Mouse (Mus musculus): Measurements from ENCODE around the gene Irs1. TPM values are rescaled to one million over a fixed set of nuclear protein-coding genes. Genes with fewer than 3 reads are reported as not detected.
A peak's percentile ranks its signal among the peaks of the same experiment; 100 is the strongest.

Irs1 gene
- total and polyA plus RNA-seq, 3 experiments, result not detected

GRCm38 (mm10) chr1:82294102-82294501 lies 2.9 kb upstream of the Irs1 start:
- H3K79me2 ChIP-seq (replicated peaks; ENCODE audit: control insufficient read depth, extremely low read depth, insufficient read depth, poor library complexity, severe bottlenecking), result no peaks in the 10 kb centered on the region
- no peak overlapping the region for H3K4me3 ChIP-seq (replicated peaks in 1 of 3; ENCODE audit: low read depth in 2 of 3, low read length in 2 of 3, poor library complexity in 1 of 3)
- in situ Hi-C loops (cut with MboI; ENCODE audit: low pct_ligation_motif_present, low pct_unique_long_range_greater_than_20kb, low sequenced_read_pairs) (loop anchor here (25.0 kb wide), 1 partner anchor 982 kb away; no protein-coding TSS in a partner anchor), dilution Hi-C loops (cut with MboI; ENCODE audit: extremely low pct_ligation_motif_present, extremely low pct_unique_long_range_greater_than_20kb, low sequenced_read_pairs) (no loop called here)
- no peaks in the 10 kb centered on the region for H3K27me3 ChIP-seq (replicated peaks)
- no peak overlapping the region for H3K9ac ChIP-seq (ENCODE audit: insufficient read depth, low read depth)
- H3K4me1 ChIP-seq (ENCODE audit: control insufficient read depth in 1 of 2, insufficient read depth in 2 of 2), result no peaks in the 10 kb centered on the region
- DNase-seq (ENCODE audit: extremely low read depth), result peak; percentile 39
- H3K4me2 ChIP-seq (ENCODE audit: insufficient read depth, low read depth, poor library complexity, severe bottlenecking), result no peak overlapping the region
- no peaks in the 10 kb centered on the region for H3K36me3 ChIP-seq (replicated peaks in 1 of 2; ENCODE audit: control insufficient read depth in 1 of 2, insufficient read depth in 1 of 2, low read length in 1 of 2)
- TF ChIP-seq CTCF (conservative IDR thresholded peaks at IDR 0.05 in 1 of 2, IDR thresholded peaks at IDR 0.05 in 1 of 2; ENCODE audit: low read depth in 2 of 2, low read length in 2 of 2) (peak; percentile 19 to 74; a peak in 3 of 4 replicates), MYC (IDR thresholded peaks at IDR 0.05; ENCODE audit: low read depth, low read length) (no peak), JUND (conservative IDR thresholded peaks at IDR 0.05; ENCODE audit: low read depth, low read length) (no peak), SMC3 (IDR thresholded peaks at IDR 0.05; ENCODE audit: low read depth, low read length) (peak; percentile 73), RAD21 (IDR thresholded peaks at IDR 0.05; ENCODE audit: low read depth, low read length) (peak; percentile 81), PAX5 (IDR thresholded peaks at IDR 0.05; ENCODE audit: low read length) (no peak)
- peaks cover 18% of the 10 kb centered on the region for H3K9me3 ChIP-seq (replicated peaks; ENCODE audit: low read length)
- no peak overlapping the region for H3K27ac ChIP-seq (ENCODE audit: insufficient read depth, low read depth)

- no peak for DNase-seq (ENCODE audit: extremely low read depth)
- H3K4me1 ChIP-seq (ENCODE audit: control insufficient read depth in 1 of 2, insufficient read depth in 2 of 2), result no peaks in the 10 kb centered on the region
- no peaks in the 10 kb centered on the region for H3K79me2 ChIP-seq (replicated peaks; ENCODE audit: control insufficient read depth, extremely low read depth, insufficient read depth, poor library complexity, severe bottlenecking)
- H3K4me2 ChIP-seq (ENCODE audit: insufficient read depth, low read depth, poor library complexity, severe bottlenecking), result no peak overlapping the region
- H3K9me3 ChIP-seq (replicated peaks; ENCODE audit: low read length), result peaks cover 18% of the 10 kb centered on the region
- no peak overlapping the region for H3K9ac ChIP-seq (ENCODE audit: insufficient read depth, low read depth)
- dilution Hi-C loops (cut with MboI; ENCODE audit: extremely low pct_ligation_motif_present, extremely low pct_unique_long_range_greater_than_20kb, low sequenced_read_pairs), result no loop called here
- no peaks in the 10 kb centered on the region for H3K27me3 ChIP-seq (replicated peaks)
- in situ Hi-C loops (cut with MboI; ENCODE audit: low pct_ligation_motif_present, low pct_unique_long_range_greater_than_20kb, low sequenced_read_pairs), result loop anchor here (25.0 kb wide), 1 partner anchor 980 kb away; no protein-coding TSS in a partner anchor
- no peak for TF ChIP-seq POLR2AphosphoS2 (IDR thresholded peaks at IDR 0.05; ENCODE audit: low read depth, low read length)
- H3K27ac ChIP-seq (ENCODE audit: insufficient read depth, low read depth), result no peak overlapping the region
- H3K4me3 ChIP-seq (replicated peaks in 1 of 3; ENCODE audit: low read depth in 2 of 3, low read length in 2 of 3, poor library complexity in 1 of 3), result no peak overlapping the region
- H3K36me3 ChIP-seq (replicated peaks in 1 of 2; ENCODE audit: control insufficient read depth in 1 of 2, insufficient read depth in 1 of 2, low read length in 1 of 2), result no peaks in the 10 kb centered on the region
These were observed 1.6 kb upstream of the Irs1 start for GRCm38 (mm10) chr1:82292771-82293170.

- Histone ChIP-seq H3K27me3 (replicated peaks) (no peaks in the 10 kb centered on the region), H3K9ac (ENCODE audit: insufficient read depth, low read depth) (no peak overlapping the region), H3K36me3 (replicated peaks in 1 of 2; ENCODE audit: control insufficient read depth in 1 of 2, insufficient read depth in 1 of 2, low read length in 1 of 2) (no peaks in the 10 kb centered on the region), H3K4me2 (ENCODE audit: insufficient read depth, low read depth, poor library complexity, severe bottlenecking) (no peak overlapping the region), H3K9me3 (replicated peaks; ENCODE audit: low read length) (peaks cover 18% of the 10 kb centered on the region), H3K4me1 (ENCODE audit: control insufficient read depth in 1 of 2, insufficient read depth in 2 of 2) (no peaks in the 10 kb centered on the region), H3K79me2 (replicated peaks; ENCODE audit: control insufficient read depth, extremely low read depth, insufficient read depth, poor library complexity, severe bottlenecking) (no peaks in the 10 kb centered on the region), H3K27ac (ENCODE audit: insufficient read depth, low read depth) (no peak overlapping the region), H3K4me3 (replicated peaks in 1 of 3; ENCODE audit: low read depth in 2 of 3, low read length in 2 of 3, poor library complexity in 1 of 3) (no peak overlapping the region)
- DNase-seq (ENCODE audit: extremely low read depth), result no peak
- no peak for TF ChIP-seq SIN3A (IDR thresholded peaks at IDR 0.05; ENCODE audit: low read length)
- TF ChIP-seq ZNF384 (IDR thresholded peaks at IDR 0.05; ENCODE audit: low read depth, low read length), result no peak
- no peak for TF ChIP-seq RCOR1 (conservative IDR thresholded peaks at IDR 0.05; ENCODE audit: low read depth, low read length)
- no peak for TF ChIP-seq USF2 (conservative IDR thresholded peaks at IDR 0.05; ENCODE audit: low read depth, low read length)
- TF ChIP-seq RAD21 (IDR thresholded peaks at IDR 0.05; ENCODE audit: low read depth, low read length), result no peak
- TF ChIP-seq USF1 (IDR thresholded peaks at IDR 0.05; ENCODE audit: low read depth, low read length), result no peak
- TF ChIP-seq PAX5 (IDR thresholded peaks at IDR 0.05; ENCODE audit: low read length), result no peak
- TF ChIP-seq POLR2A (IDR thresholded peaks at IDR 0.05; ENCODE audit: low read depth, low read length), result no peak
- no peak for TF ChIP-seq ZC3H11A (IDR thresholded peaks at IDR 0.05; ENCODE audit: low read depth, low read length)
- dilution Hi-C loops (cut with MboI; ENCODE audit: extremely low pct_ligation_motif_present, extremely low pct_unique_long_range_greater_than_20kb, low sequenced_read_pairs) (no loop called here), in situ Hi-C loops (cut with MboI; ENCODE audit: low pct_ligation_motif_present, low pct_unique_long_range_greater_than_20kb, low sequenced_read_pairs) (loop anchor here (25.0 kb wide), 1 partner anchor 980 kb away; no protein-coding TSS in a partner anchor)
These were observed 905 bp upstream of the Irs1 start for GRCm38 (mm10) chr1:82291930-82292712.

All from CH12.LX (cell line).